Mouse (Mus musculus): ENCODE results near the gene Exoc2. TPM values are rescaled to one million over a fixed set of nuclear protein-coding genes. Genes with fewer than 3 reads are reported as not detected.

Exoc2 gene
- polyA plus RNA-seq, 1 experiment from 2014 or later = 26.4 TPM

DNA sequence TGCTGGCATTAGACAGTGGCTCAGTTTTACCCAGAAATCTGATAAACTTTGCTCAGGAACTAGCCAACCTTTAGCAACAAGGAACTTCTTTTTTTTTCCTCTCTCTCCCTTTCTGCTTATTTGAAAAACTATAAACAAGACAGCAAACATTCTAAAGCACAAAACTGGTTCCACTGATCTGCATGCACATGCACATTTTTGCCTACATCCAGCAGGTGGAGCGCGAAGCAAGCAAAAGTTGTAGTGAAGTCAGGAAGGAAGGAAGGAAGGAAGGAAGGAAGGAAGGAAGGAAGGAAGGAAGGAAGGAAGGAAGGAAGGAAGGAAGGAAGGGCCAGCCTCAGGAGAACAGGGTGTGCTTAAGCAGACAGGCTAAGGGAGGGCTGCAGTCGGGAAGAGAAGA is 109.9 kb downstream of the Exoc2 start:
- DNase-seq (ENCODE audit: low spot score) = no peak
- WGBS = 86% methylated on average over 3 of the region's 3 CpGs
- peaks cover 26% of the 10 kb centered on the region for H3K36me3 ChIP-seq

GRCm38 (mm10) chr13:30858421-30858820 is 115.5 kb downstream of the Exoc2 start:
- Histone ChIP-seq H3K27ac (no peak overlapping the region), H3K36me3 (peaks cover 10% of the 10 kb centered on the region), H3K4me3 (no peak overlapping the region), H3K27me3 (ENCODE audit: insufficient read depth, poor library complexity, severe bottlenecking) (no peaks in the 10 kb centered on the region), H3K4me1 (no peaks in the 10 kb centered on the region), H3K9me3 (no peaks in the 10 kb centered on the region)
- 87% methylated on average over 3 of the region's 3 CpGs for WGBS
- no peak for DNase-seq (ENCODE audit: low spot score)

More for the DNA sequence above, 109.9 kb downstream of the Exoc2 start:
- Histone ChIP-seq H3K4me3 (no peak overlapping the region), H3K9me3 (no peaks in the 10 kb centered on the region), H3K27me3 (ENCODE audit: insufficient read depth, poor library complexity, severe bottlenecking) (no peaks in the 10 kb centered on the region), H3K4me1 (no peaks in the 10 kb centered on the region), H3K27ac (no peak overlapping the region)

DNA sequence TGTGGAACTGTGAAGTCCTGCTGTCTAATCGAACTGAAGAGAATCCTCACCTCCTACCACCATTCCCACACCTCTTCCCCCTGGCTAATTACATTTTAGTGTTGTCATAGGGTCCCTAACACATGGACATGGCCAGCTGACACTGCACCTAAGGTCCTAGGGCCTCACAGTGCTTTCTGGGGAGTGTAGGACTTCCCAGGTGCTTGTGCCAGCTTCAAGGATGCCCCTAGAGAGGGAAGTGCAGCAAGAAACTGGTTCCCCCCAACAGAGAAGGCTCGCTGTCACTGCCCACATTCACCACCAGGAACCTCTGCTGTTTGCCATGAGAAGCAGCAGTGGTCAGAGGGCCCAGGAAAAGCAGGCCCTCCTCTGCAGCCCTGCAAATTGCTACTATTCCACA is 123.2 kb downstream of the Exoc2 start:
- no peaks in the 10 kb centered on the region for H3K4me1 ChIP-seq
- no peaks in the 10 kb centered on the region for H3K9me3 ChIP-seq
- no peak overlapping the region for H3K4me3 ChIP-seq
- H3K27ac ChIP-seq = no peak overlapping the region
- H3K36me3 ChIP-seq = peaks cover 5% of the 10 kb centered on the region
- 69% methylated on average over 2 of the region's 2 CpGs for WGBS
- peak; percentile 75 for DNase-seq (ENCODE audit: low spot score)
- no peaks in the 10 kb centered on the region for H3K27me3 ChIP-seq (ENCODE audit: insufficient read depth, poor library complexity, severe bottlenecking)

GRCm38 (mm10) chr13:30848001-30848400 is 125.9 kb downstream of the Exoc2 start:
- no peak for DNase-seq (ENCODE audit: low spot score)
- no peak overlapping the region for H3K4me3 ChIP-seq
- H3K4me1 ChIP-seq = no peaks in the 10 kb centered on the region
- no peaks in the 10 kb centered on the region for H3K9me3 ChIP-seq
- H3K36me3 ChIP-seq = peaks cover 3% of the 10 kb centered on the region; the same call in 1 of the 2 replicates
- H3K27me3 ChIP-seq (ENCODE audit: insufficient read depth, poor library complexity, severe bottlenecking) = no peaks in the 10 kb centered on the region
- no peak overlapping the region for H3K27ac ChIP-seq
- 59% methylated on average over 1 of the region's 1 CpGs for WGBS

DNA sequence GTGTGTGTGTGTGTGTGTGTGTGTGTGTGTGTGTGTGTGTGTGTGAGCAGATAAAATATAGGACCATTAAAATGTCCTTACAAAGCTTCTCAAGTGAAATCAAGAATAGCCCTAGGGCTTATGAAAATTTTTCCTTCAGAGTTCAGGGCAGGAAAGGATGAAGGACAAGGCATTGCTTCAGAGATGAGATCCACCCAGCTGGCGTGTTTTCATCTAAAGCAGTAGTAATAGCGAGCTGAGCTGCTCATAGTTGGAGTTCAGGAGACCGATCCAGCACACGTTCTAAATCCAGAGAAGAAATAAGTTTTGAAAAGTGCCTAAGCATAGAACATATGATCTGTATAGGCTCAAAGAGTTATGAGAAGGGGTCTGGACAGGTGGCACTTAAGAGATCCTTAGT is 127.4 kb downstream of the Exoc2 start:
- no peaks in the 10 kb centered on the region for H3K27me3 ChIP-seq (ENCODE audit: insufficient read depth, poor library complexity, severe bottlenecking)
- peak; percentile 38 for DNase-seq (ENCODE audit: low spot score)
- no peaks in the 10 kb centered on the region for H3K9me3 ChIP-seq
- WGBS = 92% methylated on average over 4 of the region's 4 CpGs
- H3K4me3 ChIP-seq = no peak overlapping the region
- peaks cover 6% of the 10 kb centered on the region; the same call in 1 of the 2 replicates for H3K36me3 ChIP-seq
- no peaks in the 10 kb centered on the region for H3K4me1 ChIP-seq
- no peak overlapping the region for H3K27ac ChIP-seq

DNA sequence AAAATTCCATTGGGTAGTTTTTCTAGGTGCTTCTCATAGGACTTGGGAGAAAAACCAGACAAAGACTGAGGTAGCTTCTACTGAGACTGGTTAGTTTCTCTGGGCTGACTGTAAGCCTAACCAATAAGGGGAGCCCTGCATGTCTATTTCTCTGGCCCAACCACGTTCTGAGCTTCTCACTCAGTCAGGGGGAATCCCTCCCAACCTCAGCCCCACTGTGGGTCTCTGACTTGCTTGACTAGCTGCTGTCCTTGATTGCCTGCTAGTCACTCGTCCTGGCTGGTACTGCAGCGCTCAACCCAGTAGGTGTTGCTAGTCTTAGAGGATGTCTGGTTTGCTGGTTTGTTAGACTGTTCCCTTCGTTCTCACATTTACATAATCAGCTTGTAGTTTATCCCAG is 130.8 kb downstream of the Exoc2 start:
- no peaks in the 10 kb centered on the region for H3K4me1 ChIP-seq
- 81% methylated on average over 4 of the region's 4 CpGs for WGBS
- peaks cover 9% of the 10 kb centered on the region; the same call in 1 of the 2 replicates for H3K36me3 ChIP-seq
- H3K27ac ChIP-seq = no peak overlapping the region
- H3K9me3 ChIP-seq = no peaks in the 10 kb centered on the region
- no peak for DNase-seq (ENCODE audit: low spot score)
- H3K27me3 ChIP-seq (ENCODE audit: insufficient read depth, poor library complexity, severe bottlenecking) = no peaks in the 10 kb centered on the region
- no peak overlapping the region for H3K4me3 ChIP-seq

GRCm38 (mm10) chr13:30841843-30842242 is 132.1 kb downstream of the Exoc2 start:
- no peaks in the 10 kb centered on the region for H3K27me3 ChIP-seq (ENCODE audit: insufficient read depth, poor library complexity, severe bottlenecking)
- H3K9me3 ChIP-seq = no peaks in the 10 kb centered on the region
- no peak overlapping the region for H3K4me3 ChIP-seq
- no peaks in the 10 kb centered on the region for H3K4me1 ChIP-seq
- DNase-seq (ENCODE audit: low spot score) = no peak
- no peak overlapping the region for H3K27ac ChIP-seq
- H3K36me3 ChIP-seq = peaks cover 9% of the 10 kb centered on the region; the same call in 1 of the 2 replicates
- 55% methylated on average over 2 of the region's 2 CpGs for WGBS

DNA sequence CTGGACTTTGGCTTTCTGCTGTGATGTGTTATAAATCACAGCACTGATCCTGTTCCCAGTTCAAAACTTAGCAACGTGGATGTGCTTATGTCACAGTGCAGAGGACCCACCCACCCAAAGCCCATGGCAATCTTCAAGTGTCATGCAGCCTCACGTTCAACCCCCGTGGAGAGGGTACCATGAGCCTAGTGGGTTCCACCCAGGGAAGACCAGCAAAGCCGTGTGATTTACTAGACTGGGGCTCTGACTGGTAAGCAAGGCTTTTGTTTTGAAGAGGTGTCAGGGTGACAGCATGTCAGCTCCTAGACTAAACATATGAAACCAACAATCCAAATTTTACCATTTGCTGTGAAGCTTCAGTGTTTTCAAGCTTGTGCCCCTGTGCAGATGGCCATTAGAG is 132.6 kb downstream of the Exoc2 start:
- 83% methylated on average over 4 of the region's 4 CpGs for WGBS
- no peak overlapping the region for H3K4me3 ChIP-seq
- H3K9me3 ChIP-seq = no peaks in the 10 kb centered on the region
- peaks cover 9% of the 10 kb centered on the region; the same call in 1 of the 2 replicates for H3K36me3 ChIP-seq
- DNase-seq (ENCODE audit: low spot score) = no peak
- H3K27ac ChIP-seq = no peak overlapping the region
- no peaks in the 10 kb centered on the region for H3K4me1 ChIP-seq
- no peaks in the 10 kb centered on the region for H3K27me3 ChIP-seq (ENCODE audit: insufficient read depth, poor library complexity, severe bottlenecking)

GRCm38 (mm10) chr13:30840700-30841099 is 133.2 kb downstream of the Exoc2 start:
- Histone ChIP-seq H3K9me3 (no peaks in the 10 kb centered on the region), H3K4me3 (no peak overlapping the region), H3K4me1 (no peaks in the 10 kb centered on the region), H3K36me3 (peaks cover 9% of the 10 kb centered on the region; the same call in 1 of the 2 replicates), H3K27me3 (ENCODE audit: insufficient read depth, poor library complexity, severe bottlenecking) (no peaks in the 10 kb centered on the region), H3K27ac (no peak overlapping the region)
- 95% methylated on average over 3 of the region's 3 CpGs for WGBS
- no peak for DNase-seq (ENCODE audit: low spot score)

GRCm38 (mm10) chr13:30836342-30836741 is 137.6 kb downstream of the Exoc2 start:
- no peak overlapping the region for H3K27ac ChIP-seq
- H3K36me3 ChIP-seq = peaks cover 3% of the 10 kb centered on the region; the same call in 1 of the 2 replicates
- DNase-seq (ENCODE audit: low spot score) = no peak
- 80% methylated on average over 1 of the region's 1 CpGs for WGBS
- H3K4me1 ChIP-seq = peaks cover 6% of the 10 kb centered on the region; the same call in 1 of the 2 replicates
- H3K27me3 ChIP-seq (ENCODE audit: insufficient read depth, poor library complexity, severe bottlenecking) = no peaks in the 10 kb centered on the region
- H3K4me3 ChIP-seq = no peak overlapping the region
- no peaks in the 10 kb centered on the region for H3K9me3 ChIP-seq

GRCm38 (mm10) chr13:30834859-30835258 is 139.0 kb downstream of the Exoc2 start:
- Histone ChIP-seq H3K36me3 (peaks cover 3% of the 10 kb centered on the region; the same call in 1 of the 2 replicates), H3K27me3 (ENCODE audit: insufficient read depth, poor library complexity, severe bottlenecking) (no peaks in the 10 kb centered on the region), H3K27ac (no peak overlapping the region), H3K4me3 (no peak overlapping the region), H3K9me3 (no peaks in the 10 kb centered on the region), H3K4me1 (peaks cover 9% of the 10 kb centered on the region; the same call in 1 of the 2 replicates)
- 89% methylated on average over 9 of the region's 9 CpGs for WGBS
- DNase-seq (ENCODE audit: low spot score) = no peak

- no peaks in the 10 kb centered on the region for H3K27me3 ChIP-seq (ENCODE audit: insufficient read depth, poor library complexity, severe bottlenecking)
- no peak for DNase-seq (ENCODE audit: low spot score)
- H3K9me3 ChIP-seq = no peaks in the 10 kb centered on the region
- H3K36me3 ChIP-seq = no peaks in the 10 kb centered on the region
- peaks cover 9% of the 10 kb centered on the region; the same call in 1 of the 2 replicates for H3K4me1 ChIP-seq
- WGBS = 77% methylated on average over 6 of the region's 6 CpGs
- H3K27ac ChIP-seq = no peak overlapping the region
- H3K4me3 ChIP-seq = no peak overlapping the region
These were observed 139.5 kb downstream of the Exoc2 start for GRCm38 (mm10) chr13:30834349-30834748.

GRCm38 (mm10) chr13:30833476-30834149 is 140.3 kb downstream of the Exoc2 start:
- no peak for DNase-seq (ENCODE audit: low spot score)
- WGBS = 80% methylated on average over 6 of the region's 6 CpGs
- Histone ChIP-seq H3K27ac (no peak overlapping the region), H3K4me3 (no peak overlapping the region), H3K27me3 (ENCODE audit: insufficient read depth, poor library complexity, severe bottlenecking) (no peaks in the 10 kb centered on the region), H3K4me1 (peaks cover 9% of the 10 kb centered on the region; the same call in 1 of the 2 replicates), H3K36me3 (no peaks in the 10 kb centered on the region), H3K9me3 (no peaks in the 10 kb centered on the region)
